Mouse (Mus musculus): ENCODE measurements around the gene Ric1. TPM values are rescaled to one million over a fixed set of nuclear protein-coding genes. Genes with fewer than 3 reads are reported as not detected.

Gene Ric1
- polyA plus RNA-seq, 1 experiment from 2014 or later, result 21.6 TPM

GRCm38 (mm10) chr19:29653768-29654265, 131.7 kb downstream of the Ric1 start:
- ATAC-seq (ENCODE audit: low read depth) (no peak), DNase-seq (ENCODE audit: low spot score) (no peak)
- no peaks in the 10 kb centered on the region for H3K36me3 ChIP-seq (ENCODE audit: control insufficient read depth, insufficient read depth, low read length)
- H3K4me1 ChIP-seq (ENCODE audit: control insufficient read depth, insufficient read depth, low read length), result peaks cover 5% of the 10 kb centered on the region; the same call in 1 of the 2 replicates
- H3K9me3 ChIP-seq (ENCODE audit: control insufficient read depth, low read length), result no peaks in the 10 kb centered on the region
- H3K27me3 ChIP-seq (replicated peaks; ENCODE audit: control insufficient read depth, insufficient read depth, low read length), result no peaks in the 10 kb centered on the region
- no peak overlapping the region for H3K9ac ChIP-seq (ENCODE audit: low read depth, low read length)
- H3K27ac ChIP-seq (replicated peaks; ENCODE audit: low read depth, low read length), result no peak overlapping the region
- no peak overlapping the region for H3K4me2 ChIP-seq (ENCODE audit: low read depth, low read length)
- WGBS, result 73% methylated on average over 9 of the region's 9 CpGs
- no peak overlapping the region for H3K4me3 ChIP-seq (ENCODE audit: low read depth, low read length)

DNA sequence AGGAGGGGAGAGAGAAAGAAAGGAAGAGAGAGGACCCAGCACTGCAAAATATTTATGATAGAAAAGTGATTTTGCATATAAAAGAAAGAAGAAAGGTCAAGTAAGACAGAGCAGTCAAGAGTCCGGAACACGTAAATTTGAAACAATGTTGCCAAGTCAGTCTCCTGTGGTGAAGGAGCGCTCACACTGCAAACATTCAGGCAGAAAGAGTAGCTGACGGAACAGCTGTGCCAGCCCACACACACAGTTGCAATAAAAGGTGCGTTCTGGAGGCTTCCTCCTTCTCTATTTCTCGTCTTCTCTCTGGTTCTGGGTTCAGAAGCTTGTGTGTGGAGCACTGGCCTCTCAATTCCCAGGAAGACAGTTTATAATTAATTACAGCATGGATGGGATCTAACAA, 133.1 kb downstream of the Ric1 start:
- 47% methylated on average over 6 of the region's 6 CpGs for WGBS
- ATAC-seq (ENCODE audit: low read depth), result no peak
- H3K9me3 ChIP-seq (ENCODE audit: control insufficient read depth, low read length), result no peaks in the 10 kb centered on the region

DNA sequence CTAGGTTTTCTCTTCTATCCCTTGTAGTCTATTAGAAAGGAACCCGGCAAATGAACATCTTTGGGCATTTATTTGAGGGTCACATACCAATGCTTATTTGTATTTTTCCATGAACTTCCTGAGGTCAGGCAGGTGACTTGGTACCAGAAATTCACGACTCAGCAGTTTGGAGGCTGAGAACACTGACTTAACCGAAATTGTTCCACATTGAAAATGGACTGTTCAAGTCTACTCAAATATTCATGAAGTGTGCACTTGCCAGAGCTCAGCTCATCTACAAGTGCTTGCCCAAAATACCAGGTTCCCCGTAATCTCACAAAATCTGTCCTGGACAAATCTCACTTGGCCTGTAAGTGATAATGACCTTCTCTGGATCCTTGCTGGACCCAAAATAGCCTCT, 133.9 kb downstream of the Ric1 start:
- H3K9ac ChIP-seq (ENCODE audit: low read depth, low read length), result no peak overlapping the region
- no peak overlapping the region for H3K4me3 ChIP-seq (ENCODE audit: low read depth, low read length)
- H3K27me3 ChIP-seq (replicated peaks; ENCODE audit: control insufficient read depth, insufficient read depth, low read length), result no peaks in the 10 kb centered on the region
- ATAC-seq (ENCODE audit: low read depth), result no peak
- peaks cover 5% of the 10 kb centered on the region; the same call in 1 of the 2 replicates for H3K4me1 ChIP-seq (ENCODE audit: control insufficient read depth, insufficient read depth, low read length)
- H3K27ac ChIP-seq (replicated peaks; ENCODE audit: low read depth, low read length), result no peak overlapping the region
- DNase-seq (ENCODE audit: low spot score), result no peak
- 74% methylated on average over 4 of the region's 4 CpGs for WGBS
- H3K9me3 ChIP-seq (ENCODE audit: control insufficient read depth, low read length), result no peaks in the 10 kb centered on the region
- no peak overlapping the region for H3K4me2 ChIP-seq (ENCODE audit: low read depth, low read length)
- no peaks in the 10 kb centered on the region for H3K36me3 ChIP-seq (ENCODE audit: control insufficient read depth, insufficient read depth, low read length)

More for the DNA sequence above, 133.1 kb downstream of the Ric1 start:
- Histone ChIP-seq H3K4me1 (ENCODE audit: control insufficient read depth, insufficient read depth, low read length) (peaks cover 5% of the 10 kb centered on the region; the same call in 1 of the 2 replicates), H3K27ac (replicated peaks; ENCODE audit: low read depth, low read length) (no peak overlapping the region), H3K27me3 (replicated peaks; ENCODE audit: control insufficient read depth, insufficient read depth, low read length) (no peaks in the 10 kb centered on the region), H3K9ac (ENCODE audit: low read depth, low read length) (no peak overlapping the region), H3K36me3 (ENCODE audit: control insufficient read depth, insufficient read depth, low read length) (no peaks in the 10 kb centered on the region), H3K4me3 (ENCODE audit: low read depth, low read length) (no peak overlapping the region), H3K4me2 (ENCODE audit: low read depth, low read length) (no peak overlapping the region)
- DNase-seq (ENCODE audit: low spot score), result no peak

Other genes with a start within 250 kb of the Ric1 start
- 5.8 and 7.8 TPM in 2 replicates for gene Insl6, start 196.9 kb upstream of the Ric1 start, polyA plus RNA-seq (2014; fragmentation: Nextera tagmentation; extraction: Ambion mirVana)
- gene Rln1, start 187.6 kb upstream of the Ric1 start, polyA plus RNA-seq (2014; fragmentation: Nextera tagmentation; extraction: Ambion mirVana), result 0.60 and 0.96 TPM in 2 replicates
- gene Plgrkt, start 154.9 kb upstream of the Ric1 start, polyA plus RNA-seq (2014; fragmentation: Nextera tagmentation; extraction: Ambion mirVana), result 66.9 and 67.7 TPM in 2 replicates
- 0.21 and 0.56 TPM in 2 replicates for gene Cd274, start 154.8 kb upstream of the Ric1 start, polyA plus RNA-seq (2014; fragmentation: Nextera tagmentation; extraction: Ambion mirVana)
- not detected in 2 replicates for gene Pdcd1lg2, start 111.4 kb upstream of the Ric1 start, polyA plus RNA-seq (2014; fragmentation: Nextera tagmentation; extraction: Ambion mirVana)
- 14.2 and 15.5 TPM in 2 replicates for gene Ermp1, start 126.1 kb downstream of the Ric1 start, polyA plus RNA-seq (2014; fragmentation: Nextera tagmentation; extraction: Ambion mirVana)
- 1.9 and 2.3 TPM in 2 replicates for gene Mlana, start 175.5 kb downstream of the Ric1 start, polyA plus RNA-seq (2014; fragmentation: Nextera tagmentation; extraction: Ambion mirVana)

Data from embryonic facial prominence, embryonic 14.5 days (tissue).